Mouse (Mus musculus) midbrain, embryonic 11.5 days (tissue): Measurements from ENCODE around the gene Slain2. TPM values are rescaled to one million over a fixed set of nuclear protein-coding genes. Genes with fewer than 3 reads are reported as not detected.
"Not testable (repeated sequence)": the region's sequence is repeated elsewhere in the genome, so short reads cannot be mapped to it uniquely, and the experiment has no call there.

Experiments used
- ATAC-seq: fragments of 200-750 bp; cut with Nextera tagmentation; 2 replicates; pipeline ENCODE4 v1.8.0; 2017; ENCODE audit warnings: moderate TSS enrichment, moderate library complexity; ENCODE audit not compliant: low FRiP score
- DNase-seq: peaks from one replicate; pipeline ENCODE4 v3.0.0; 2015; ENCODE audit warnings: low spot score; ENCODE audit errors: missing footprints
- H3K27ac ChIP-seq: fragments of 300-500 bp; sonication (generic); 2 replicates; pipeline ENCODE4 v1.5.1; 2014; ENCODE audit warnings: low read depth, low read length
- H3K27me3 ChIP-seq: fragments of 300-500 bp; sonication (generic); 2 replicates; pipeline ENCODE4 v1.6.1; 2014; ENCODE audit warnings: mild to moderate bottlenecking, low read length, moderate library complexity, mixed read lengths; ENCODE audit not compliant: control insufficient read depth, insufficient read depth
- H3K36me3 ChIP-seq: fragments of 300-500 bp; sonication (generic); 2 replicates; pipeline ENCODE4 v1.6.1; 2014; ENCODE audit warnings: mild to moderate bottlenecking, low read length, moderate library complexity, mixed read lengths; ENCODE audit not compliant: control insufficient read depth, insufficient read depth
- H3K4me1 ChIP-seq: fragments of 300-500 bp; sonication (generic); 2 replicates; pipeline ENCODE4 v1.6.1; 2014; ENCODE audit warnings: low read length; ENCODE audit not compliant: control insufficient read depth, insufficient read depth
- H3K4me2 ChIP-seq: fragments of 300-500 bp; sonication (generic); 2 replicates; pipeline ENCODE4 v1.6.1; 2014; ENCODE audit warnings: mild to moderate bottlenecking, moderate library complexity
- H3K4me3 ChIP-seq: fragments of 300-500 bp; sonication (generic); 2 replicates; pipeline ENCODE4 v1.5.1; 2014; ENCODE audit warnings: low read depth, low read length
- H3K9ac ChIP-seq: fragments of 300-500 bp; sonication (generic); 2 replicates; pipeline ENCODE4 v1.6.1; 2014; ENCODE audit warnings: low read length
- H3K9me3 ChIP-seq: fragments of 300-500 bp; sonication (generic); 2 replicates; pipeline ENCODE4 v1.6.1; 2016; ENCODE audit warnings: low read length; ENCODE audit not compliant: control insufficient read depth
- WGBS: fragments of 180-500 bp; shearing (Covaris S2); extraction: QIAGEN DNeasy Blood & Tissue Kit; methylation state at CpG from one replicate; pipeline ENCODE4 v1.1.7; 2014; 5-methylcytosine and 5-hydroxymethylcytosine counted together
- polyA plus RNA-seq: library from polyadenylated mRNA; unstranded; fragments of >200 nt; fragmentation: Nextera tagmentation; extraction: Ambion mirVana; gene quantifications from 2 replicates; pipeline ENCODE4 v1.2.1, GENCODE M21; 2014

Slain2 gene
- polyA plus RNA-seq, 1 experiment from 2014 or later: 28.2 TPM

GRCm38 (mm10) chr5:72922796-72923195, 8.7 kb downstream of the Slain2 start:
- DNase-seq (no peak), ATAC-seq (no peak)
- Histone ChIP-seq H3K27me3 (no peaks in the 10 kb centered on the region), H3K4me3 (no peak overlapping the region), H3K27ac (no peak overlapping the region), H3K4me2 (no peak overlapping the region), H3K9ac (no peak overlapping the region), H3K4me1 (no peaks in the 10 kb centered on the region), H3K36me3 (no peaks in the 10 kb centered on the region), H3K9me3 (no peaks in the 10 kb centered on the region)
- WGBS: 89% methylated on average over 3 of the region's 3 CpGs

- ATAC-seq (no peak), DNase-seq (no peak)
- no peaks in the 10 kb centered on the region for H3K27me3 ChIP-seq
- H3K4me3 ChIP-seq: no peak overlapping the region
- no peaks in the 10 kb centered on the region for H3K4me1 ChIP-seq
- no peak overlapping the region for H3K27ac ChIP-seq
- H3K36me3 ChIP-seq: no peaks in the 10 kb centered on the region
- no peak overlapping the region for H3K4me2 ChIP-seq
- H3K9ac ChIP-seq: no peak overlapping the region
- no peaks in the 10 kb centered on the region for H3K9me3 ChIP-seq
Observed at GRCm38 (mm10) chr5:72927074-72927473, 13.0 kb downstream of the Slain2 start.

GRCm38 (mm10) chr5:72933026-72933675, 19.0 kb downstream of the Slain2 start:
- Histone ChIP-seq H3K27me3 (no peaks in the 10 kb centered on the region), H3K9ac (no peak overlapping the region), H3K36me3 (no peaks in the 10 kb centered on the region), H3K27ac (no peak overlapping the region), H3K4me2 (no peak overlapping the region), H3K4me3 (no peak overlapping the region), H3K9me3 (no peaks in the 10 kb centered on the region), H3K4me1 (no peaks in the 10 kb centered on the region)
- DNase-seq: peak; percentile 17
- no peak for ATAC-seq
- 92% methylated on average over 17 of the region's 17 CpGs for WGBS

GRCm38 (mm10) chr5:72938421-72938820, 24.3 kb downstream of the Slain2 start:
- H3K4me3 ChIP-seq, H3K9ac ChIP-seq, H3K27ac ChIP-seq, H3K4me1 ChIP-seq, H3K4me2 ChIP-seq, H3K27me3 ChIP-seq, H3K36me3 ChIP-seq, H3K9me3 ChIP-seq, ATAC-seq: not testable (repeated sequence)
- peak; percentile 26 for DNase-seq
- WGBS: 97% methylated on average over 3 of the region's 3 CpGs

GRCm38 (mm10) chr5:72939311-72939710, 25.2 kb downstream of the Slain2 start:
- no peak overlapping the region for H3K4me3 ChIP-seq
- H3K4me2 ChIP-seq: no peak overlapping the region
- H3K4me1 ChIP-seq: no peaks in the 10 kb centered on the region
- no peak overlapping the region for H3K9ac ChIP-seq
- ATAC-seq (no peak), DNase-seq (peak; percentile 45)
- no peaks in the 10 kb centered on the region for H3K27me3 ChIP-seq
- WGBS: 94% methylated on average over 2 of the region's 2 CpGs
- H3K27ac ChIP-seq: no peak overlapping the region
- H3K9me3 ChIP-seq: no peaks in the 10 kb centered on the region
- H3K36me3 ChIP-seq: no peaks in the 10 kb centered on the region

- Histone ChIP-seq H3K27ac (no peak overlapping the region), H3K9me3 (no peaks in the 10 kb centered on the region), H3K36me3 (no peaks in the 10 kb centered on the region), H3K4me1 (no peaks in the 10 kb centered on the region), H3K9ac (no peak overlapping the region), H3K4me2 (no peak overlapping the region), H3K27me3 (no peaks in the 10 kb centered on the region), H3K4me3 (no peak overlapping the region)
- DNase-seq (peak; percentile 21), ATAC-seq (no peak)
- whole genome bisulfite sequencing: 96% methylated on average over 5 of the region's 5 CpGs
Observed at GRCm38 (mm10) chr5:72940906-72941432, 26.9 kb downstream of the Slain2 start.

GRCm38 (mm10) chr5:72948136-72948535, 34.0 kb downstream of the Slain2 start:
- WGBS: 93% methylated on average over 1 of the region's 1 CpGs
- H3K9ac ChIP-seq: no peak overlapping the region
- no peak overlapping the region for H3K4me3 ChIP-seq
- no peak overlapping the region for H3K4me2 ChIP-seq
- no peaks in the 10 kb centered on the region for H3K27me3 ChIP-seq
- no peak for ATAC-seq
- H3K36me3 ChIP-seq: peaks cover 3% of the 10 kb centered on the region
- H3K4me1 ChIP-seq: no peaks in the 10 kb centered on the region
- no peak overlapping the region for H3K27ac ChIP-seq
- no peaks in the 10 kb centered on the region for H3K9me3 ChIP-seq
- no peak for DNase-seq

GRCm38 (mm10) chr5:72950252-72950651, 36.1 kb downstream of the Slain2 start:
- Histone ChIP-seq H3K4me2 (no peak overlapping the region), H3K36me3 (peaks cover 3% of the 10 kb centered on the region), H3K27ac (no peak overlapping the region), H3K27me3 (no peaks in the 10 kb centered on the region), H3K4me3 (no peak overlapping the region), H3K9me3 (no peaks in the 10 kb centered on the region), H3K4me1 (no peaks in the 10 kb centered on the region), H3K9ac (no peak overlapping the region)
- ATAC-seq (no peak), DNase-seq (no peak)
- WGBS: 95% methylated on average over 2 of the region's 2 CpGs

GRCm38 (mm10) chr5:72953996-72954604, 40.0 kb downstream of the Slain2 start:
- Histone ChIP-seq H3K36me3 (peaks cover under 1% of the 10 kb centered on the region), H3K27me3 (no peaks in the 10 kb centered on the region), H3K4me1 (no peaks in the 10 kb centered on the region), H3K4me3 (no peak overlapping the region), H3K9ac (no peak overlapping the region), H3K9me3 (no peaks in the 10 kb centered on the region), H3K4me2 (no peak overlapping the region), H3K27ac (no peak overlapping the region)
- no peak for DNase-seq
- no peak for ATAC-seq
- 94% methylated on average over 3 of the region's 3 CpGs for WGBS
